Mouse (Mus musculus) embryo, embryonic 11.5 days (tissue): ENCODE results near the gene Bak1.
"Not testable (repeated sequence)": the region's sequence is repeated elsewhere in the genome, so short reads cannot be mapped to it uniquely, and the experiment has no call there.

Experiments used
- DNase-seq: peaks from one replicate; pipeline ENCODE4 v3.0.0-alpha.2; 2012; ENCODE audit warnings: low read depth, low spot score

Bak1 gene

DNA sequence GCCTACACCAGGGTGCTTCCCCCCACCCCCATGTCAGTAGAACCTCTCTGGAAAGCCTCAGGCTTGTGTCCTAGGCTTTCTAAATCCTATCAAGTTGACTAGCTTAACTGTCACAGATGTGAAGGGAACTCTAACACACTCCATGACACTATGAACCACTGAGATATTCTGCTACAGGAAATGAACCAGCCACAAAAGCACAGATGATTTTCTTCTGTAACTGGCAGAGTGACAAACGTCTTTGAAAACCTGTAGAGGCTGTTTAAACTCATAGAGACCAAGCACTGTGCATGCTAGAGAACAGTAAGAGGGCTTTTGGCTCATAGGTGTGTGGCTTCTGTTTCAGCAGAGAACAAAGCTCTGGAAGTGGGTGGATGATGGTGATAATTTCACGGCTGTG, 47.8 kb downstream of the Bak1 start:
- DNase-seq = no peak

DNA sequence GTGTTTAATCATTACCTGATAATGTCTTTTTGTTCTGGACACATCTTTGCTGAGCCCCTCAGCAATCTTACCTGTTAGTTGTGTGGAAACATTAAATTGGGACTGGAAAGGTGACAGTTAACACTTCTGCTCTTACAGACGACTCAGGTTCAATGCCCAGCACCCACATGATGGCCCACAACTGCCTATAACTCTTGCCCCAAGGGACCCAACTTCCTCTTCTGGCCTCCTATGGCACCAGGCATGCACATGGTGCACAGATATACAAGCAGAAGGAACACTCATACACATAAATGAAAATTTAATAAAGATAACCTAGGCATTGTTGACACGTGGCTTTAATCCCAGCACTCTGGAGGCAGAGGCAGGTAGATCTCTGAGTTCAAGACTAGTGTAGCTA, 49.4 kb downstream of the Bak1 start:
- DNase-seq = no peak

DNA sequence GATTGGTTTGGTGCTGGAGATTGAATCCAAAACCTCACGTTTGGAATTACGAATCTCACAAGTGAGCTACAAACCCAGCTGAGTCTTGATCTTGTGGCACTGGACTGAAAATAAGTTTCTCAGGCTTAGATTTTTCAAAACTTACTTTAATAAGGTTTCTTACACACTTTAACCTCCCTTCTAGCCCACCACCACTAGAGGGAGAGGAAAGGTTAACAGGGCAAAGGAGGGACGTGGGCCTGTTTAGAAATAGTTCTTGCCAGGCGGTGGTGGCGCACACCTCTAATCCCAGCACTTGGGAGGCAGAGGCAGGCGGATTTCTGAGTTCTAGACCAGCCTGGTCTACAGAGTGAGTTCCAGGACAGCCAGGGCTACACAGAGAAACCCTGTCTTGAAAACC, 51.5 kb downstream of the Bak1 start:
- not testable (repeated sequence) for DNase-seq

DNA sequence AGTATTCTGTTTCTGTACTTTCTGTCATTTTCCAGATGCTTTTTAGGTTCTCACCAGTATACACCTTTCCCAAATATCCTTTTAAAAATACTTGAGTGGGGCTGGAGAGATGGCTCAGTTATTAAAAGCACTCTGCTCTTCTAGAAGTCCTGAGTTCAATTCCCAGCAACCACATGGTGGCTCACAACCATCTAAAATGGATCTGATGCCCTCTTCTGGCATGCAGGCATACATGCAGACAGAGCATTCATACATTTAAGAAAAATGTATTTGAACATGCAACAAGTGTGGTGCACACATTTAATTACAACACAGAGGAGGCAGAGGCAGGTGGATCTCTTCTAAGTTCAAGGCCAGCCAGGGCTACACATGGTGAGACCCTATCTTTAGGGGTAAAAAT, 53.4 kb downstream of the Bak1 start:
- DNase-seq = no peak

DNA sequence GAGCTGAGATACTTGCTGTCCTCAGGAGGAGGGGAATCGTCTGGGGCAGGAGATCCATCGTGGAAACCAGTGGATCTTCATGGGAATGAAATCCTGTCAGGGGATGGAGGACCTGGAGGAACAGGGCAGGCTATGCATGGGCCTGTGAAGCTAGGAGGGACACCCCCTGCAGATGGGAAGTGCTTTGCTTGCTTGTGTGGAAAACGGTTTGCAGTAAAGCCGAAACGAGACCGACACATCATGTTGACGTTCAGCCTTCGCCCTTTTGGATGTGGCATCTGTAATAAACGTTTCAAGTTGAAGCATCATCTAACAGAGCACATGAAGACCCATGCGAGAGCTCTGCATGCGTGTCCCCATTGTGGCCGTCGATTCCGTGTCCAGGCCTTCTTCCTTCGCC, 54.3 kb downstream of the Bak1 start:
- DNase-seq = no peak

DNA sequence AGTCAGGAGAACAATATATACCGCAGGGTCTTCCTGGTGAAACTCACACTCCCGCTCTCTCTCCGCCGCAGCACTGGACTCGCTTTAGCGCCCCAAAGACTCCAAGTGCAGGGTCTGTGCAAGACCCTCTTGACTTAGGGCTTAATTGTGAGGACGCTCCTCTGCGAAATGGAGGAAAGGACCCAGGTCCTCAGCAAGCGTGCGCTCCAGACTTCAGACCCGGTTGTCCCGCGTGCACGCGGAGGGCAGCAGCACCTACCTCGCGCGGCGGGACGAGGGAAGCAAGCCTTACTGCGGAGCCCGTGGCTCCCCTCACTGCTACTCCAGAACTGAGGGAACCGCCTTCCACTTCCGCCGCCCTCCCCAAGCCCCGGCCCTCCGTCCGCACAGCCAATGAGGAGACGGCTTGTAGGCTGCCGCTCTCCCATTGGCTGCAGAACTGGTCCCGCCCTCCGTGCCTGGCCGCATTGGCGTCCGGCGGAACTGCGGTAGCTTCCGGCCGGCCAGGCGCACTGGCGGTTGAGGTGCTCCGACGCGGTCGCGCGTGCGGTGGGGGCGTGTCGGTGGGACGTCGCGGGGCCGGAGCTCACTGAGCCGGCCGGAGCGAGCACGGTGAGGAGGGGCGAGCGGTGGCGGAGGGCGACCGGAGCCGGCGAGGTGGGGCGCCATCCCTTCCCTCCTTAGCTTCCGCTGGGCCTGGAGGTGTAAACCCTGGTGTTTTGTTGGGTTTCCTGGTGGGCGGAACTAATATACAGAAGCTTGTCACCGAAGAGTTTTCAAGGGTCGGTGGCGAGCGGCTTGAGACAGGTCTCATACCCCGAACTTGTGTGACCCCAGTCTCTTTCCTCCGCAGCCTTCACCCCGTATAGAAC, 55.9 kb downstream of the Bak1 start, which contains the start of gene Zbtb9:
Zbtb9 (plus strand) TSS at position 465 of the 872 bp plus-strand sequence.
- peak; percentile 92 for DNase-seq

DNA sequence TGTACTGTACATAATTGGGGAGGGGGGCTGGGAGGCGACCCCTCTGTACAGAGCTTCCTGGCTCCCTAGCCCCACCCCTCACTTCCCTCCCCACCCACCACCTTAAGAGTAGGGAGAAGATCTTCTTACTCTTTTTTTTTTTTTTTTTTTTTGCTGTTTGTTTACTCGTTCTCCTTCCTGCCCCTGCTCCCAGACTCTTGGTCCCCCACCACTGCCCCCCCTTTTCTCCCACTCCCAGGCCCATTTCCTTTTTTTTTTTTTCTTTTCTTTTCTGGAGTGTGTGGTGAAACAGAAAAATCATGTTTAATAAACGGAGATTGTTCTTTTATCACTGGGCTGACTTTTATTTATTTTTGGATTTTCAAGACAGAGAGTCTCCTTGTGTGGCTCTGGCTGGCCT, 56.7 kb downstream of the Bak1 start:
- no peak for DNase-seq

DNA sequence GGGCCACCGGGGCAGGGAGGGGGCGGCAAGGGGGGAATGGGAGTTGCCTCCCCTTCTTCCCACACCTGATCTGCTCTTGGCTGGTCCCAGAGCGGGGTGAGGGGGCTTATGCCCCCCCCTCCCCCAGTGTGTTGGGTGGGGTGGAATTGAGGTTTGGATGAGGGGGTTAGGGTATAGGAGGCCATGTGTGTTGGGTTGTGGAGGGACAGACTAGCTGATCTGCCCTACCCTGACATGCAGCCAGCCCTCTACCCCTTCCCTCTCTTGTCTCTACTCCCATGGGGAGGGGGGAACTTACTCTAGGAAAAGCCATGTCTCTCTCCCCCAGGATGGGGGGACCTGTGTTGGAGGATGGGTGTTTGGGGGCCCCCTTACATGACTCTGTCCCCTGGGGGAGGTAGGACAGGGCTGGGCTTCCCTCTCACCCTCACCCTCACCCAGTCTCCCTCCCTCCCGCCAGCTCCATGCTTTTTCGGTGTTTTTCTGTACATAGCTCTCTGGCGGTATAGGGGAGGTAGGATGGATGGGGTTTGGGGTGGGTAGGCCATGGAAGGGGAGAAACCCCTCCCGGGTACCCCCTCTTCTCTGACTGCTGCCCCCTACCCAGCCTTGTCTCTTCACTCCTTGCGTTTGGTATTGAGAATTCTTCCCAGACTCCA, 57.4 kb downstream of the Bak1 start:
- no peak for DNase-seq

DNA sequence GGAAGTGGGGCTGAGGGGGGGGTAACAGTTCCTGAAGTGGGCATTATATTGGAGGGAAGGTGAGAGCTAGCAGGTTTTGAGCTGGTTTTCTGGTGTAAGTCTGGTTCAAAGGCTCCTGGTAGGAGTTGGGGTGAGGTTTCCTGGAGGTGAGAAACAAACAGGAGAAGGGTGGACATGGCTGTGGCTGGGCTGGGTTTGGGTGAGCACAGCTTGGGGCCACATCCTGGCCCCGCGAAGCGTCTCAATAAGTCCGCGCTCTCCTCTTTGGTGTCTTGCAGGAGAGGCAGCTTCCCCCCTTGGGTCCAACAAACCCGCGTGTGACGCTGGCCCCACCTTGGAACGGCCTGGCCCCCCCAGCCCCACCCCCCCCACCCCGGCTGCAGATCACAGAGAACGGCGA, 58.6 kb downstream of the Bak1 start:
- DNase-seq = no peak
